In genomic region chrX:103733091-103733490, GRCm38 (mm10) we compare ENCODE assay signal across 22 mouse cellular contexts.
DNase-seq lines count a peak whose midpoint lies in the region; ATAC-seq and TF ChIP-seq lines count a peak whose summit lies in the region.
"Had no signal": no experiment of that assay in that cellular context is flagged by ENCODE, and none has a peak within 500 bp of the region (broad histone marks: within the 10 kb centered on the region; RNA-seq: fewer than 3 reads in every experiment).

No protein-coding gene starts in this region.

- H3K27ac ChIP-seq in liver, adult 2 months (replicated peaks; ENCODE audit: insufficient read depth, low read depth, low read length): peak overlapping the region; percentile 95
- no peak overlapping the region for H3K27ac ChIP-seq in liver, embryonic 12.5 days
- H3K27ac ChIP-seq in liver, embryonic 16.5 days (ENCODE audit: low read length): peak overlapping the region; percentile 41; the same call in 1 of the 2 replicates
- H3K27ac ChIP-seq in forebrain, embryonic 14.5 days (ENCODE audit: low read depth, low read length): no peak overlapping the region
- H3K27ac ChIP-seq: embryonic facial prominence, embryonic 13.5 days; embryonic facial prominence, embryonic 15.5 days; forebrain, embryonic 10.5 days; forebrain, embryonic 12.5 days; forebrain, embryonic 15.5 days had no signal

- no peak overlapping the region for H3K4me3 ChIP-seq in liver, adult 2 months (ENCODE audit: insufficient read depth, low read depth, low read length)
- no peak overlapping the region for H3K4me3 ChIP-seq in liver, embryonic 12.5 days
- no peak overlapping the region for H3K4me3 ChIP-seq in liver, embryonic 16.5 days (ENCODE audit: low read depth, low read length)
- no peak overlapping the region for H3K4me3 ChIP-seq in forebrain, embryonic 14.5 days (ENCODE audit: low read depth, low read length)
- H3K4me3 ChIP-seq: embryonic facial prominence, embryonic 13.5 days; embryonic facial prominence, embryonic 15.5 days; erythroblast, embryonic 14.5 days; forebrain, embryonic 10.5 days; forebrain, embryonic 12.5 days; forebrain, embryonic 15.5 days had no signal

- H3K9me3 ChIP-seq in liver, embryonic 12.5 days (replicated peaks): no peaks in the 10 kb centered on the region
- no peaks in the 10 kb centered on the region for H3K9me3 ChIP-seq in liver, embryonic 16.5 days (replicated peaks; ENCODE audit: control insufficient read depth, low read length)
- H3K9me3 ChIP-seq in forebrain, embryonic 14.5 days (replicated peaks; ENCODE audit: control insufficient read depth, low read length): no peaks in the 10 kb centered on the region
- H3K9me3 ChIP-seq: embryonic facial prominence, embryonic 13.5 days; embryonic facial prominence, embryonic 15.5 days; forebrain, embryonic 10.5 days; forebrain, embryonic 12.5 days; forebrain, embryonic 15.5 days had no signal

- no peak for ATAC-seq in liver, embryonic 12.5 days
- ATAC-seq in liver, embryonic 16.5 days (ENCODE audit: low read depth): no peak
- no peak for ATAC-seq in forebrain, embryonic 14.5 days
- ATAC-seq: forebrain, embryonic 15.5 days; forebrain, postnatal 0 days had no signal

- no peak for TF ChIP-seq CTCF in liver, adult 2 months (IDR thresholded peaks at IDR 0.05; ENCODE audit: low read depth, low read length)

- no peak overlapping the region for H3K4me2 ChIP-seq in liver, embryonic 12.5 days
- no peak overlapping the region for H3K4me2 ChIP-seq in liver, embryonic 16.5 days (ENCODE audit: low read depth, low read length)
- H3K4me2 ChIP-seq in forebrain, embryonic 14.5 days (ENCODE audit: low read length): no peak overlapping the region
- H3K4me2 ChIP-seq: embryonic facial prominence, embryonic 13.5 days; embryonic facial prominence, embryonic 15.5 days; forebrain, embryonic 12.5 days; forebrain, embryonic 15.5 days had no signal

- H3K79me2 ChIP-seq in liver, adult 2 months (ENCODE audit: control insufficient read depth, insufficient read depth, low read length): no peaks in the 10 kb centered on the region

- peaks cover 28% of the 10 kb centered on the region for H3K4me1 ChIP-seq in liver, adult 2 months (ENCODE audit: control insufficient read depth, insufficient read depth, low read length)
- no peaks in the 10 kb centered on the region for H3K4me1 ChIP-seq in liver, embryonic 12.5 days
- no peaks in the 10 kb centered on the region for H3K4me1 ChIP-seq in liver, embryonic 16.5 days (ENCODE audit: control insufficient read depth, low read depth, low read length)
- H3K4me1 ChIP-seq in forebrain, embryonic 14.5 days (ENCODE audit: control insufficient read depth, insufficient read depth, low read length): no peaks in the 10 kb centered on the region
- H3K4me1 ChIP-seq: embryonic facial prominence, embryonic 13.5 days; embryonic facial prominence, embryonic 15.5 days; forebrain, embryonic 12.5 days; forebrain, embryonic 15.5 days had no signal

- no peak for TF ChIP-seq POLR2A in liver, adult 2 months (IDR thresholded peaks at IDR 0.05; ENCODE audit: extremely low read depth, insufficient read depth, low read length)

- WGBS in liver, adult 2 months: 28% methylated on average over 4 of the region's 4 CpGs
- 70% methylated on average over 4 of the region's 4 CpGs for WGBS in liver, embryonic 12.5 days (ENCODE audit: insufficient replicate concordance)
- 58% methylated on average over 4 of the region's 4 CpGs for WGBS in liver, embryonic 16.5 days (ENCODE audit: insufficient replicate concordance)
- 85% methylated on average over 4 of the region's 4 CpGs for WGBS in forebrain, embryonic 14.5 days

- no peaks in the 10 kb centered on the region for H3K36me3 ChIP-seq in liver, adult 2 months (ENCODE audit: control insufficient read depth, insufficient read depth, low read length)
- no peaks in the 10 kb centered on the region for H3K36me3 ChIP-seq in liver, embryonic 12.5 days
- H3K36me3 ChIP-seq in liver, embryonic 16.5 days (ENCODE audit: control insufficient read depth, insufficient read depth): no peaks in the 10 kb centered on the region
- no peaks in the 10 kb centered on the region for H3K36me3 ChIP-seq in forebrain, embryonic 14.5 days (ENCODE audit: control insufficient read depth, insufficient read depth, low read length)
- H3K36me3 ChIP-seq: embryonic facial prominence, embryonic 13.5 days; embryonic facial prominence, embryonic 15.5 days; forebrain, embryonic 10.5 days; forebrain, embryonic 12.5 days; forebrain, embryonic 15.5 days had no signal

- no peak overlapping the region for H3K9ac ChIP-seq in liver, adult 2 months (ENCODE audit: low read depth, low read length)
- no peak overlapping the region for H3K9ac ChIP-seq in liver, embryonic 12.5 days
- H3K9ac ChIP-seq in liver, embryonic 16.5 days (ENCODE audit: low read depth, low read length): no peak overlapping the region
- H3K9ac ChIP-seq in forebrain, embryonic 14.5 days (ENCODE audit: low read length): no peak overlapping the region
- H3K9ac ChIP-seq: embryonic facial prominence, embryonic 13.5 days; embryonic facial prominence, embryonic 15.5 days; forebrain, embryonic 12.5 days; forebrain, embryonic 15.5 days; forebrain, postnatal 0 days had no signal

- no peaks in the 10 kb centered on the region for H3K27me3 ChIP-seq in liver, adult 2 months (ENCODE audit: control insufficient read depth, insufficient read depth, low read length)
- peaks cover 58% of the 10 kb centered on the region for H3K27me3 ChIP-seq in liver, embryonic 12.5 days (replicated peaks)
- H3K27me3 ChIP-seq in liver, embryonic 16.5 days (ENCODE audit: control insufficient read depth, insufficient read depth, low read depth, low read length): peaks cover 14% of the 10 kb centered on the region
- H3K27me3 ChIP-seq in forebrain, embryonic 14.5 days (replicated peaks; ENCODE audit: control insufficient read depth, insufficient read depth, low read length): peaks cover 6% of the 10 kb centered on the region; the same call in 1 of the 2 replicates

- peak; percentile 95 for DNase-seq in liver, adult 2 months (ENCODE audit: extremely low read depth, low read depth, low spot score)
- DNase-seq in liver: no peak
- DNase-seq in forebrain, embryonic 14.5 days (ENCODE audit: low spot score): no peak
- DNase-seq: adrenal gland, adult 2 months; adrenal gland, postnatal 10 days; adrenal gland, postnatal 25 days; cerebellum, adult 11 months; cerebellum, adult 18-20 months; cerebellum, adult 8-10 months; cerebellum, adult 9-11 months; cerebellum, postnatal 14 days; cerebellum, postnatal 36 days; embryo, embryonic 11 days; forebrain, postnatal 0 days had no signal

Comparison
In these comparisons a context has a peak if more than half of its experiments do, and no peak if none do; other contexts are left out.
1. H3K27ac ChIP-seq: peak in liver, adult 2 months (single experiment) and liver, embryonic 16.5 days (single experiment); none in liver, embryonic 12.5 days (single experiment) and forebrain, embryonic 14.5 days (single experiment).